Mouse (Mus musculus) hindbrain, embryonic 10.5 days (tissue): Measurements from ENCODE around the gene Snai1. TPM values are rescaled to one million over a fixed set of nuclear protein-coding genes. Genes with fewer than 3 reads are reported as not detected.

Source experiments
- DNase-seq: peaks from one replicate; pipeline ENCODE4 v3.0.0-alpha.2; 2017; ENCODE audit warnings: low spot score
- H3K27ac ChIP-seq: fragments of 300-500 bp; sonication (generic); 2 replicates; pipeline ENCODE4 v1.5.1; 2016; ENCODE audit warnings: mild to moderate bottlenecking, moderate library complexity
- H3K27me3 ChIP-seq: fragments of 300-500 bp; sonication (generic); 2 replicates; pipeline ENCODE4 v1.6.1; 2016; ENCODE audit warnings: mild to moderate bottlenecking; ENCODE audit not compliant: poor library complexity, insufficient read depth, severe bottlenecking
- H3K36me3 ChIP-seq: fragments of 300-500 bp; sonication (generic); 2 replicates; pipeline ENCODE4 v1.6.1; 2016; ENCODE audit warnings: mild to moderate bottlenecking, moderate library complexity
- H3K4me1 ChIP-seq: fragments of 300-500 bp; sonication (generic); replicated peaks from 2 replicates; pipeline ENCODE4 v1.6.1; 2016; ENCODE audit warnings: mild to moderate bottlenecking
- H3K4me3 ChIP-seq: fragments of 300-500 bp; sonication (generic); 2 replicates; pipeline ENCODE4 v1.5.1; 2016; ENCODE audit warnings: mild to moderate bottlenecking, moderate library complexity
- H3K9me3 ChIP-seq: fragments of 300-500 bp; sonication (generic); 2 replicates; pipeline ENCODE4 v1.6.1; 2016; ENCODE audit warnings: mild to moderate bottlenecking, moderate library complexity
- WGBS: fragments of 180-500 bp; shearing (Covaris S2); methylation state at CpG from one replicate; pipeline ENCODE4 v1.1.7; 2016; 5-methylcytosine and 5-hydroxymethylcytosine counted together
- polyA plus RNA-seq: library from polyadenylated mRNA; unstranded; fragments of >200 nt; fragmentation: Nextera tagmentation; extraction: Ambion mirVana; gene quantifications from 2 replicates; pipeline ENCODE4 v1.2.1, GENCODE M21; 2016

The Snai1 gene
- polyA plus RNA-seq, 1 experiment from 2014 or later = 45.3 TPM

DNA sequence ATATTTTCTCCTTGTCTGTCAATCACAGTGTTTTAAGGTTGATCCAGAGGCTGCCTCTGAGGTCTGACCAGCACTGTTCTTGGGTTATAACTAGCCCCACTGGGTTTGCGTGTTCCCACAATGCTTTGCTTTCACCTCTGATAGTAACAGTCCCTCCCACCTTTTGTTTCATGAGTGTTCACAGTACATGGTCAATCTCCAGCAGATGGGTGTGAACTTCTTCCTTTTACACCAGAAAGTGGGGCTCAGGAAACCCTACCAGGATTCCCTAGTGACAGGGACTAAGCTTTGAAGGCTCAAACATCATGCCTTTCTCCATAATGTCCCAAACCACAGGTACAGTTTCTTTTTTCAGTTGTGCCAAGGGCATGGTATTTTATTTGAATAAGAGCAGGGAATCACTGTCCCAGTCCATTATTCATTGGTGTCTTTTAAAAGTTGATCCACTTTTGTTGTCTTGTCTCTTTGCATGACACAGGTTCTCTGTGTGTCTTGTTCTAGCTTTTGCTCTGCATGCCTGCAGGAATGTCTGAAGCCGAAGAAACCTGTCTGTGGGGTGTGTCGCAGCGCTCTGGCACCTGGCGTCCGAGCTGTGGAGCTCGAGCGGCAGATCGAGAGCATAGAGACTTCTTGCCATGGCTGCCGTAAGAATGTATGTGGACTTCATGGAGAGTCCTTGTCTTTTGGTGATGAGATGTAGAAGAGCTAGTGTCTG is 31.3 kb upstream of the Snai1 start:
- Histone ChIP-seq H3K4me3 (no peak overlapping the region), H3K36me3 (peaks cover 71% of the 10 kb centered on the region), H3K9me3 (no peaks in the 10 kb centered on the region), H3K4me1 (peaks cover 33% of the 10 kb centered on the region), H3K27ac (no peak overlapping the region), H3K27me3 (no peaks in the 10 kb centered on the region)
- DNase-seq = no peak
- WGBS = 96% methylated on average over 10 of the region's 10 CpGs

DNA sequence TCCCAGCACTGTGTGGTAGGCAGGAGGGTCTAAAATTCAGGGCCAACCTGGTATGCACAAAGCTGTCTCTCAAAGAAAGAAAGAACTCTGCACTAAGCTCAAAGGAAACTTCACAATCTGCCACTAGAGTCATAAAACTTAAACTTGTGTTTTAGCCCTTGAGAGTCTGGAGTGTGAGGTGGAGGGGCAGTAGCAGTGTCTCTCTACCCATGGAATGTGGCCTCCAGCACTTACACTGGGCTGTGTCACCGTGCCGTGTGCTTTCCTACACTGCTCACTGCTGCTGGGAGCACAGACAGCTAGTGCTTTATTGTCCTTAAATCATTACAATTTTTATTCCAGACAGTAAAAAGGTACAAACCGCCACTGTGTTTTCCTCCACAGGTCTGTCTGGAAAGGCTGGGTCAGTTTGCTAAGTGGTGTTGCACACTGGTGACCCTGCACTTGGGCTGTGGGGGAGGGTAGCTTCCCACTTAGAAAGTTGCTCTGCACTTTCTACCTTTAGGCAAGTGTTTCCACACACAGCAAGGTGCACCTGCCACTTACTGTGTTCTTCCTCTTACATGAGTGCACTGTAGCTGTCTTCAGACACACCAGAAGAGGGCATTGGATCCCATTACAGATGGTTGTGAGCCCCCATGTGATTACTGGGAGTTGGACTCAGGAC is 30.1 kb upstream of the Snai1 start:
- H3K36me3 ChIP-seq = peaks cover 83% of the 10 kb centered on the region
- 92% methylated on average over 3 of the region's 3 CpGs for WGBS
- no peaks in the 10 kb centered on the region for H3K27me3 ChIP-seq
- H3K4me1 ChIP-seq = peaks cover 32% of the 10 kb centered on the region
- no peaks in the 10 kb centered on the region for H3K9me3 ChIP-seq
- no peak for DNase-seq
- H3K27ac ChIP-seq = no peak overlapping the region
- no peak overlapping the region for H3K4me3 ChIP-seq

DNA sequence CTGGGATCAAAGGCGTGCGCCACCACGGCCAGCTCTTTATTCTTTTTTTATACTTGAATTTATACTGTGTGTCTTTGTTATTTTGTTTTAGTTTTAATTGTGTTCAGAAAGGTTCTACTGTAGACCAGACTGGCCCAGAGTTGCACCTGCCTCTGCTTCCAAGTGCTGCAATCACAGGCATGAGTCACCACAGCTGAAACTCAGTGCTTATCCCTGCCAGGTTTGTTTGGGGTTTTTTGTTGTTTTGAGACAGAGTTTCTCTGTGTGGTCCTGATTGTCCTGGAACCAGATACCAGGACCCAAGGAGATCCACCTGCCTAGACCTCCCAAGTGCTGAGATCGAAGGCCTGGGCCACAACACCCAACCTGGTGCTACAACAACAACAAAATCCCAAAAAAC is 29.4 kb upstream of the Snai1 start:
- H3K36me3 ChIP-seq = peaks cover 90% of the 10 kb centered on the region
- H3K4me3 ChIP-seq = no peak overlapping the region
- H3K4me1 ChIP-seq = peaks cover 29% of the 10 kb centered on the region
- H3K27ac ChIP-seq = no peak overlapping the region
- 94% methylated on average over 4 of the region's 4 CpGs for WGBS
- no peaks in the 10 kb centered on the region for H3K27me3 ChIP-seq
- DNase-seq = no peak
- H3K9me3 ChIP-seq = no peaks in the 10 kb centered on the region

DNA sequence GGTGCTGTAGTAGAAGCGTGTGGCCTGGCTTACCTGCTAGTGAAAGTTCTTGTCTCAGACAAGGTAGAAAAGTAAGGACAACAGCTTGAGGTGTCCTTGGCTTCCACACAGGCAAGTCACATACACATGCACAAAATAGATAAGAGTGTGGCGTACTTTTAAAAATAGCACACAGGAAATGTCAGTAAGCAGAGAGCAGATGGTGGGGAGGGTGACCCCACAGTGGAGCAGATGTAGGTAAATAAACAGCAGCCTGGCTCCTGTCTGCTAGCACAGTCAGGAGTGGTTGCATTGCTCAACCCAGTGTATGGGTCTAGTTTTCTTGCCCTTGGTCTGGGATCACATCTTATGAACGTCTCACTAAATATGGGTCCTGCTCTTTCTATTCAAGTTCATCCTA is 27.5 kb upstream of the Snai1 start:
- no peak for DNase-seq
- Histone ChIP-seq H3K4me3 (no peak overlapping the region), H3K9me3 (no peaks in the 10 kb centered on the region), H3K36me3 (peaks cover 98% of the 10 kb centered on the region), H3K27me3 (no peaks in the 10 kb centered on the region), H3K27ac (no peak overlapping the region), H3K4me1 (peaks cover 13% of the 10 kb centered on the region)
- 96% methylated on average over 3 of the region's 3 CpGs for WGBS

DNA sequence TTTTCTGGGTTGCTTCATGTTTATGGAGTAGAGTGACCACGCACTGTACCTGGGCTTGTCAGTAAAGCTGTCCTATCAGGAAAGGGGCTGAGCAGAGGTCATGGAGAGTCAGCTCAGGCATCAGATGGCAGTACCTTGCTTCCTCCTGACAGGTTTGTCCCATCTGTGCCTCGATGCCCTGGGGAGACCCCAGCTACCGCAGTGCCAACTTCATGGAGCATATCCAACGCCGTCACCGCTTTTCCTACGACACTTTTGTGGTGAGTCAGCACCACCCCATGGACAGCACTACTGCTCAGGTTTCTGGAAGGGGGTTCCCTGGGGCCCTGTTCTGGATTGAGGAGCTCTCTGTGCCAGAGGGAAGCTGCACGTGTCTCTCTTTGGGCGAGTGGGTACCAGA is 25.6 kb upstream of the Snai1 start:
- WGBS = 94% methylated on average over 9 of the region's 9 CpGs
- no peak overlapping the region for H3K27ac ChIP-seq
- H3K9me3 ChIP-seq = no peaks in the 10 kb centered on the region
- H3K4me1 ChIP-seq = no peaks in the 10 kb centered on the region
- no peaks in the 10 kb centered on the region for H3K27me3 ChIP-seq
- DNase-seq = no peak
- peaks cover 100% of the 10 kb centered on the region for H3K36me3 ChIP-seq
- H3K4me3 ChIP-seq = no peak overlapping the region

DNA sequence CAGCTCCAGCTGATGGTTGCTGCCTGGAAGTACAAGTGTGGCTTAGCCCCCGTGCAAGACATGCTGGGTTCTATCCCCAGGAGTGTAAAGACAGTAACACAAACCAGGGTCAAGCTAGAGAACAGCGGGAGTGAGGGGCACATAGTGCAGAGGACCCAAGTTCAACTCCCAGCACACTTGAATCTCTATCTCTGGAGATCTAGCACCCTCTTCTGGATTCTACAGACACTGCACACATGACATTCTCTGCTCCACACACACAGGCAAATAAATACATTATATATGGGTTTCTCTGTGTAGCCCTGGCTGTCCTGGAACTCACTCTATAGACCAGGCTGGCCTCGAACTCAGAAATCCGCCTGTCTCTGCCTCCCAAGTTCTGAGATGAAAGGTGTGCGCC is 25.0 kb upstream of the Snai1 start:
- H3K27ac ChIP-seq = no peak overlapping the region
- H3K9me3 ChIP-seq = no peaks in the 10 kb centered on the region
- DNase-seq = no peak
- H3K4me3 ChIP-seq = no peak overlapping the region
- WGBS = 91% methylated on average over 5 of the region's 5 CpGs
- H3K27me3 ChIP-seq = no peaks in the 10 kb centered on the region
- H3K4me1 ChIP-seq = no peaks in the 10 kb centered on the region
- H3K36me3 ChIP-seq = peaks cover 100% of the 10 kb centered on the region

DNA sequence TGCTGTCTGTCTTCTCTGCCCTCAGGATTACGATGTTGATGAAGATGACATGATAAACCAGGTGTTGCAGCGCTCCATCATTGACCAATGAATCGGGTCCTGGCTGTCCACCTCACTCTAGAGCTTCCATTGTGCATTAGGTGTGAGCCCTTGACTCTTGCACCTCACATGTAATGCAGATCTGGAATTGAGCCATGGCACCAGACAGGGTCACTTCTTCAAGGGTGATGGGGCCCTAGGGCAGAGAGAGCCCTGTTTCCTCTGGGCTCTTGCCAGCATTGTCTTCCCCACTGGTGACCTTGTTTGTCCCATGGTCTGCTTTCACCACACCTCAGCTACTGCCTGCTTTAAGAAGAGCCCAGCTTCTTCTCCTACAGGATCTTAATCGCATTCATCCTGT is 23.4 kb upstream of the Snai1 start:
- no peaks in the 10 kb centered on the region for H3K4me1 ChIP-seq
- no peaks in the 10 kb centered on the region for H3K9me3 ChIP-seq
- no peak for DNase-seq
- WGBS = 97% methylated on average over 4 of the region's 4 CpGs
- no peak overlapping the region for H3K27ac ChIP-seq
- H3K27me3 ChIP-seq = no peaks in the 10 kb centered on the region
- peaks cover 99% of the 10 kb centered on the region for H3K36me3 ChIP-seq
- no peak overlapping the region for H3K4me3 ChIP-seq

DNA sequence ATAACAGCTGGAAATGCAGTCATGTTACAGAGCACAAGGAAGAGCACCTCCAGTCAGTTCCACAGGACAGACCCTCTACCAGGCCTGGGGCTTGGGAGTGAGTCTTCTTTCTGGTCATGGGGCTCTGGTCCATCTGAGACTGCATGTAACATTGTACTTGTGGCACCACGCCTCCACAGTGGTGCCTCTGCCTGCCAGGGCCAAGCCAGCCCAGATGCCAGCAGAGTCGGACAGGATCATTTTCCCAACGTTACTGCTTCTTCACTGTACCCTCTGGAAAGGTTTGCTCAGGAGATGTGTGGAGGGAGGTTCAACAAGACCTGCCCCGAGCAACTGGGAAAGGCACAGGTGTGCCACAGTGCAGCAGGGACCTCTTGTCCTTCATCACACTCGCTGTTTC is 22.3 kb upstream of the Snai1 start:
- H3K4me1 ChIP-seq = no peaks in the 10 kb centered on the region
- DNase-seq = no peak
- WGBS = 90% methylated on average over 5 of the region's 5 CpGs
- no peaks in the 10 kb centered on the region for H3K9me3 ChIP-seq
- H3K36me3 ChIP-seq = peaks cover 96% of the 10 kb centered on the region
- no peak overlapping the region for H3K4me3 ChIP-seq
- H3K27me3 ChIP-seq = no peaks in the 10 kb centered on the region
- H3K27ac ChIP-seq = no peak overlapping the region

DNA sequence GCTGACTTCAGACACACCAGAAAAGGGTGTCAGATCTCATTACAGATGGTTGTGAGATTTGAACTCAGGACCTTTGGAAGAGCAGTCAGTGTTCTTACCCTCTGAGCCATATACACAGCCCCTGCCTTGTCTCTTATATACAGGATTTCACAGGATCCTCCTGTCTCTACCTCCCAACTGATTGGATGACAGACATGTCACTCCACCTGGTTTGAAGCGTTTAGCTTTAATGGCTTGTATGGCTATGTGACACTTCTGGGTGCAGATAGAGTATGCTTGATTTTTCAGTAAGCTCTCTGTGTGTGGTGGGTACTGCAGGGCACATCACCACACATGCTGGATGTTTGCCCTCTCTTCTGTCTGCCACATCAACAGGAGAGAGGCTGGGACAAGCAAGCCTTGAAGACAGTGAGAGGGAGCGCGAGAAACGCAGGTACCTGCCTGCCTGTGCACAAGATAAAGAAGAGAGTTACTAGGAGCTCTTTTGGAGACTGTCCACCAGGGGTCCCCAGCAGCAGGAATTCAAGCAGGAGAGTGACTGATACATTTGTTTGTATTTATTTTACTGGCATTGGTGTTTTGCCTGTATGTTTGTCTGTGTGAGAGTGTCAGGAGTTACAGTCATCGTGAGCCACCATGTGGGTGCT is 18.3 kb upstream of the Snai1 start:
- Histone ChIP-seq H3K36me3 (peaks cover 55% of the 10 kb centered on the region), H3K9me3 (no peaks in the 10 kb centered on the region), H3K4me1 (no peaks in the 10 kb centered on the region), H3K27ac (no peak overlapping the region), H3K27me3 (no peaks in the 10 kb centered on the region), H3K4me3 (no peak overlapping the region)
- no peak for DNase-seq
- WGBS = 77% methylated on average over 5 of the region's 5 CpGs

DNA sequence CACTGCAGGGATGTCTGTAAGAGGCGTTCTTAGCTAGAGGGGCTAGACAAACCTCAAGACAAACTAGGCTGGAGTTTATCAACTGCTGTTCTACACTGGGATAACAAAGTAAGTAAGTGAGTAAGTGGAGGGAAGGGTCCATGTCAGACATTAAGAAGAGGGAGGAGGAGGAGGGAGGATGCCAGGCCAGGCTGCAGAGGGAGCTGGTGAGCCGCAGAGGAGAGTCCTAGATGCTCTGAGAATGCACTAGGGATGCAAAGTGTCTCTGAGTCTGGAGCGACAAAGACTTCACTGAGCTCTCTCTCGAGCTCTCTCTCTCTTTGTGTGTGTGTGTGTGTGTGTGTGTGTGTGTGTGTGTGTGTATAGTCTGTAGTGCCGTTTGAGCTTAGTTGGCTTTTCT is 9.7 kb upstream of the Snai1 start:
- Histone ChIP-seq H3K27me3 (peaks cover 9% of the 10 kb centered on the region), H3K4me3 (no peak overlapping the region), H3K4me1 (peaks cover 44% of the 10 kb centered on the region), H3K36me3 (no peaks in the 10 kb centered on the region), H3K9me3 (no peaks in the 10 kb centered on the region), H3K27ac (peak overlapping the region; percentile 57; the same call in 1 of the 2 replicates)
- 19% methylated on average over 5 of the region's 5 CpGs for WGBS
- no peak for DNase-seq

DNA sequence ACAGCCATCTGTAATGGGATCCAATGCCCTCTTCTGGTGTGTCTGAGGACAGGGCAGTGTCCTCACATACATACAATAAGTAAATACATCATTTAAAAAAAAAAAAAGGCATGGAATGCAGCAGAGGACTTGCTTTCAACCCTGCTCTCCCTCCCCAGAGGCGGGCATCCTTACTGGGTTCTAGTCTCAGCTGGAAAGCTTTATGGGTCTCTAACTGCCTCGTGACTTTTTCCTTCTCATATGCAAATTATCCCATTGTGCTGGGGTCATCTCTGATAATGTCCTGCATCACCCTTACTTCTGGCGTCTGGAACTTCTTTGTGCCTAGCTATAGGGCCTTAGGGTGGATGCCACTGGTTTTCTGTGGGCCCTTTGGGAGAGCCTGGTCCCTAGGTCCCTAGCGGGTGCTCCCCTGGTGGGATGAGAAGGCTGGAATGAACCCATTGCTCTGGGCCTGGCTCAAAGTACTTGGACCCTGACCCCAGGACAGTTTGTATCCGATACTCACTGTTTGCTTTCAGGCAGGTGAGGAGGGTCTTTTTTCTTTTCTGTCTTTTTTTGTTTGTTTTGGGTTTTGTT is 8.0 kb upstream of the Snai1 start:
- H3K4me3 ChIP-seq = no peak overlapping the region
- no peaks in the 10 kb centered on the region for H3K9me3 ChIP-seq
- peaks cover 24% of the 10 kb centered on the region for H3K27me3 ChIP-seq
- DNase-seq = no peak
- no peaks in the 10 kb centered on the region for H3K36me3 ChIP-seq
- H3K4me1 ChIP-seq = peaks cover 44% of the 10 kb centered on the region
- 23% methylated on average over 5 of the region's 5 CpGs for WGBS
- peak overlapping the region; percentile 83 for H3K27ac ChIP-seq

DNA sequence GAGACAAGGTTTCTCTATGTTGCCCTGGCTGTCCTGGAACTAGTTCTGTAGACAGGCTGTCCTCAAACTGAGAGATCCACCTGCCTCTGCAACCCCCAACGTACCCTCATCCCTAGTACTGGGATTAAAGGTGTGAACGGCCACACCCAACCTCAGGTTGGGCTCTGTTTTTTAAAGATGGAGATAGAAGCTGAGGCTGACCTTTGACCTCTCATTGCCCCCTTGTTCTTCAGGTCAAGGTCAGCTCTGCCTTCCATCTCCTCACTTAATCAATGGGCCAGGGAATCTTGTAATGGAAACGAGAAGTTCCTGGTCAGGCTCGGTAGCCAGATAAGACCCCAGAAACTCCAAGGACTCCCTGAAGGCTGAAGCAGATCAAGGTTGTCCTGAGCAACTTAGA is 7.5 kb upstream of the Snai1 start:
- H3K9me3 ChIP-seq = no peaks in the 10 kb centered on the region
- no peak for DNase-seq
- peaks cover 44% of the 10 kb centered on the region for H3K4me1 ChIP-seq
- H3K27ac ChIP-seq = peak overlapping the region; percentile 83
- no peaks in the 10 kb centered on the region for H3K36me3 ChIP-seq
- H3K4me3 ChIP-seq = no peak overlapping the region
- 79% methylated on average over 4 of the region's 4 CpGs for WGBS
- peaks cover 30% of the 10 kb centered on the region for H3K27me3 ChIP-seq

DNA sequence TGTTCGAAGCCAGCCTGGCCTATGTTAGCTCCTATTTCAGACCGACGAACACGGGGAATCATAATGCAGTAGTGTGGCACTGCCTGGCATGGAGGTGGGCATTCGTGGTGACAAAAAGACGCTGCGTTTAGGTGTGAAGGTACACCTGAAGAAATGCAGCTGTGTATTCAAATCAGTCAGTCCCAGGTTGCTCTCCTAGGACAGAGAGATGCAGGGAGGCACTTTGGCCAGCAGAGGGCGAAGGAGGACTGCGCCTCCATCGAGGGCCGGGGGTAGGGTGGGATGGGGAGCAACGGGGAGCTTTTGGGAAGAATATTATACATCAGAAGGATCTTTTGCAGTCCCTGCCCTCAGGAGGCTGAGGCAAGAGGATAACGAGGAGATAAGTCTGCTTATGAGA is 5.9 kb upstream of the Snai1 start:
- H3K36me3 ChIP-seq = no peaks in the 10 kb centered on the region
- no peak overlapping the region for H3K4me3 ChIP-seq
- WGBS = 21% methylated on average over 13 of the region's 13 CpGs
- DNase-seq = peak; percentile 70
- no peaks in the 10 kb centered on the region for H3K9me3 ChIP-seq
- H3K4me1 ChIP-seq = peaks cover 48% of the 10 kb centered on the region
- H3K27me3 ChIP-seq = peaks cover 46% of the 10 kb centered on the region
- no peak overlapping the region for H3K27ac ChIP-seq
